In genomic region chr7:132808051-132808796, GRCm38 (mm10) we compare ENCODE assay signal across 9 mouse cellular contexts. TPM values are rescaled to one million over a fixed set of nuclear protein-coding genes. Genes with fewer than 3 reads are reported as not detected.
DNase-seq lines count a peak whose midpoint lies in the region; ATAC-seq lines count a peak whose summit lies in the region.
"Had no signal": no experiment of that assay in that cellular context is flagged by ENCODE, and none has a peak within 500 bp of the region (broad histone marks: within the 10 kb centered on the region; RNA-seq: fewer than 3 reads in every experiment).

No protein-coding gene starts in this region.

- H3K27me3 ChIP-seq in heart, embryonic 14.5 days (ENCODE audit: control insufficient read depth, insufficient read depth, low read length) = no peaks in the 10 kb centered on the region
- no peaks in the 10 kb centered on the region for H3K27me3 ChIP-seq in forebrain, embryonic 10.5 days (ENCODE audit: poor library complexity, severe bottlenecking)
- H3K27me3 ChIP-seq: Patski had no signal

- ATAC-seq in heart, embryonic 14.5 days (ENCODE audit: insufficient number of reproducible peaks, insufficient read depth, low FRiP score, low read depth) = no peak
- ATAC-seq: Patski had no signal

- no peak overlapping the region for H3K4me3 ChIP-seq in heart, embryonic 14.5 days (ENCODE audit: control insufficient read depth in 1 of 2, insufficient read depth in 1 of 2, low read depth in 1 of 2, low read length in 2 of 2)
- H3K4me3 ChIP-seq in forebrain, embryonic 10.5 days = peak overlapping the region; percentile 75

- no peaks in the 10 kb centered on the region for H3K9me3 ChIP-seq in heart, embryonic 14.5 days (ENCODE audit: control insufficient read depth, low read length)
- no peaks in the 10 kb centered on the region for H3K9me3 ChIP-seq in forebrain, embryonic 10.5 days

- no peak for DNase-seq in heart, postnatal 10 days
- DNase-seq in brain, adult 2 months (ENCODE audit: low read depth, low spot score) = peak; percentile 77
- no peak for DNase-seq in forebrain, embryonic 10.5 days (ENCODE audit: extremely low spot score, low spot score)
- peak; percentile 35 for DNase-seq in kidney, postnatal 14 days
- peak; percentile 88 for DNase-seq in skeletal muscle tissue, adult 2 months (ENCODE audit: low read depth, low spot score)
- no peak for DNase-seq in left cerebral cortex, adult 18-20 months (ENCODE audit: low spot score in 2 of 2)
- DNase-seq in urinary bladder, postnatal 25 days (ENCODE audit: low spot score) = no peak

- 64% methylated on average over 7 of the region's 7 CpGs for WGBS in heart, embryonic 14.5 days
- 41% methylated on average over 7 of the region's 7 CpGs for WGBS in forebrain, embryonic 10.5 days

- no peaks in the 10 kb centered on the region for H3K36me3 ChIP-seq in heart, embryonic 14.5 days (ENCODE audit: control insufficient read depth, insufficient read depth, low read length)
- peaks cover 8% of the 10 kb centered on the region; the same call in 1 of the 2 replicates for H3K36me3 ChIP-seq in forebrain, embryonic 10.5 days (replicated peaks)

- intact Hi-C loops in heart, postnatal 10 days (cut with DNase I) = no loop called here

- peak overlapping the region; percentile 8; the same call in 1 of the 2 replicates for H3K4me2 ChIP-seq in heart, embryonic 14.5 days (ENCODE audit: low read length)

- peak overlapping the region in 1 of 2 experiments; percentile 43; a peak in 2 of 4 replicates for H3K27ac ChIP-seq in heart, embryonic 14.5 days (replicated peaks in 1 of 2; ENCODE audit: control insufficient read depth in 1 of 2, insufficient read depth in 1 of 2, low read depth in 2 of 2, low read length in 2 of 2)
- H3K27ac ChIP-seq in forebrain, embryonic 10.5 days = peak overlapping the region; percentile 94

- peaks cover 51 to 85% of the 10 kb centered on the region in 2 experiments for H3K4me1 ChIP-seq in heart, embryonic 14.5 days (ENCODE audit: control insufficient read depth in 2 of 2, insufficient read depth in 2 of 2, low read length in 2 of 2)
- H3K4me1 ChIP-seq in forebrain, embryonic 10.5 days = peaks cover 90% of the 10 kb centered on the region

- H3K9ac ChIP-seq in heart, embryonic 14.5 days (ENCODE audit: low read length) = peak overlapping the region; percentile 13

RNA-seq across cellular contexts. Expression of gene Fam53b, which starts 5.5 kb away (rescaled TPM):
- 15.4 and 15.6 TPM in 2 replicates for polyA plus RNA-seq in heart, embryonic 14.5 days (2014; fragmentation: Nextera tagmentation; extraction: Ambion mirVana)
- total RNA-seq in heart, postnatal 10 days (2021) = 10 to 100 TPM; 35.5 to 46.0 TPM
- polyA plus RNA-seq in forebrain, embryonic 10.5 days (2016; fragmentation: Nextera tagmentation; extraction: Ambion mirVana) = 39.4 and 39.5 TPM in 2 replicates
- 10 to 100 TPM; 71.7 to 73.5 TPM for total RNA-seq in left cerebral cortex, adult 18-20 months (2021)

RNA-seq across cellular contexts. Expression of gene Eef1akmt2, which starts 44.2 kb away (rescaled TPM):
- polyA plus RNA-seq in heart, embryonic 14.5 days (2014; fragmentation: Nextera tagmentation; extraction: Ambion mirVana) = 40.4 and 42.0 TPM in 2 replicates
- 10 to 100 TPM; 13.9 to 14.6 TPM for total RNA-seq in heart, postnatal 10 days (2021)
- polyA plus RNA-seq in forebrain, embryonic 10.5 days (2016; fragmentation: Nextera tagmentation; extraction: Ambion mirVana) = 76.8 and 80.9 TPM in 2 replicates
- 10 to 100 TPM; 33.4 to 35.0 TPM for total RNA-seq in left cerebral cortex, adult 18-20 months (2021)

RNA-seq across cellular contexts. Expression of gene Abraxas2, which starts 50.8 kb away (rescaled TPM):
- polyA plus RNA-seq in heart, embryonic 14.5 days (2014; fragmentation: Nextera tagmentation; extraction: Ambion mirVana) = 29.4 and 33.0 TPM in 2 replicates
- total RNA-seq in heart, postnatal 10 days (2021) = 10 to 100 TPM; 23.9 to 27.9 TPM
- polyA plus RNA-seq in forebrain, embryonic 10.5 days (2016; fragmentation: Nextera tagmentation; extraction: Ambion mirVana) = 32.9 and 33.9 TPM in 2 replicates
- total RNA-seq in left cerebral cortex, adult 18-20 months (2021) = 10 to 100 TPM; 29.9 to 30.1 TPM

Comparison
In these comparisons a context has a peak if more than half of its experiments do, and no peak if none do; other contexts are left out.
1. DNase-seq: peak in brain, adult 2 months (single experiment), kidney, postnatal 14 days (single experiment) and skeletal muscle tissue, adult 2 months (single experiment); none in heart, postnatal 10 days (0 of 2), forebrain, embryonic 10.5 days (single experiment), left cerebral cortex, adult 18-20 months (0 of 2) and urinary bladder, postnatal 25 days (single experiment).